Mouse (Mus musculus) left cerebral cortex, postnatal 4 days (tissue): ENCODE results near the gene Gm20388. TPM values are rescaled to one million over a fixed set of nuclear protein-coding genes. Genes with fewer than 3 reads are reported as not detected.
A peak's percentile ranks its signal among the peaks of the same experiment; 100 is the strongest.

Source experiments
- DNase-seq: peaks from one replicate; pipeline ENCODE4 v3.0.0-alpha.2; 2022
- intact Hi-C: fragments of 180-260 bp; cut with DNase I; formaldehyde crosslinking; loops from one replicate; pipeline ENCODE4 v1.15.1; 2025
- total RNA-seq, 2 experiments: library from RNA; stranded (reverse); gene quantifications; 2 replicates each; pipeline ENCODE4 v1.2.3; 2021

Gene Gm20388
- total RNA-seq, 2 experiments from 2014 or later, result 6.5 to 12.8 TPM

GRCm38 (mm10) chr8:121462092-121462491 lies 1551.5 kb downstream of the Gm20388 start:
- intact Hi-C loops, result no loop called here
- DNase-seq, result no peak

- intact Hi-C loops, result no loop called here
- DNase-seq, result peak; percentile 26
Observed at GRCm38 (mm10) chr8:121468083-121469071, 1557.7 kb downstream of the Gm20388 start.

DNA sequence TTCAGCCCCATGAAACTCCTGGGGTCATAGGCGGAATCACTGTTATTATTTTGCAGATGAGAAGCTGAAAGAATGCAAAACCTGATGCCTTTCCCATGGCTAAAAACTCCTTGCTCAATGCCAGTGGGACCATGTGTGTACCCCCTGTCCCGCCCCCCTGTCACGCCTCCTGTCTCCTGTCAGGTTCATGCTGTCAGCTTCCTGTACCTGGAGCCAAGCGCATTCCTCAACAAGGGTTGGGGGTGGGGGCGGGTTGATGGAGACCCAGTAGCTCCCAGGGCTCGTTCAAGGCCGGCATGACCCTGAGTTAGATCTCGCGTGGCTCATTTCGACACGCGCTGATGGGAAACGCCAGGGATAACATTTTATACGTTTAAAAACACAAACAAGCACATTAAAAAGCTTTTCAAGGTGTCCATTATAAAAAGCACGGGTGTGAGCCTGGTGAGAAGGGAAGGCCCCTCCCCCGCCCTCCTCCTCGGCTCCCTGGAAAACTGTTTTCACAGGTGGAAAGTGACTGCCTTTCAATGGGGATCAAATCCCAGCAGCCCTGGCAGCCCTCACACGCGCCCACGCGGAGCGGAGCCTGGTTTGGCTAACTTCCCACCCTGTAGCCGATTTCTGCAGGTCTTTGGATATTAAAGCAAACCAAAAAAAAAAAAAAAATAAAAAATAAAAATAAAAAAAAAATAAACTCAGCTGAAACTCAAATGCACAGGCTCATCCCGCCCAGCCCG lies 1563.7 kb downstream of the Gm20388 start:
- intact Hi-C loops, result no loop called here

GRCm38 (mm10) chr8:121474898-121475284 lies 1564.2 kb downstream of the Gm20388 start:
- DNase-seq, result no peak
- intact Hi-C loops, result no loop called here

More for the DNA sequence above, 1563.7 kb downstream of the Gm20388 start:
- DNase-seq, result no peak

DNA sequence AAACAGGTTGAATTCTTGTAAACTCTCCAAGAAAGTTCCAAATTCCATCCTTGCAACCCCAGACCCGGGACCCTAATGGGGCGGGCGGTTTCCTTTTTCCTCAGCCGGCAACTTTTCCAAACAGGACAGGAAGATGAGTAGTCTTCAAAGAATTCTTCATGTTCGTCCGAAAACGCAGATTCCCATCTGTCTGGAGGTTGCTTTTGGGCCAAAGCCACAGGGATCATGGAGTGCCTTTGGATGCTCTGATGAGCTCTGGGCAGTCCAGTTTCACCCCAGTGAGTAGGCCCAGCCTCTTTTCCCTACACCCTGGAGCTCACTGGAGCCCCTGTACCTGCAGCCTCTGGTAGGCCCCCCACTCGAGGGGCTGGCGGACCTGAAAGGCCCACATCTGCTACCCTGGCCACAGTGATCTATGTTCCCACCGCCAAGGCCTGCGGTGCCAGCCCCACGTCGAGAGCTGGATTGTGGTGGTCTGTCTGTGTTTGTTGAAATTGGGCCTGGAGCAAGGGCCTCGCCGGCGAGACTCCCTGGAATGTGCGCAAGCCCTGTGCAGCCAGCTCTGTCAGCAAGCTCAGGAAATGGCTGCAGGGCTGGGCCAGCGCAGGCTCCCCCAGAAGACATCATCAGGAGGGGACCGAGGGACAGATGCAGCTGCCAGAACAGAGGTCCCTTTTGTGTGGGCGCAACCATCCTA lies 1567.4 kb downstream of the Gm20388 start:
- intact Hi-C loops, result no loop called here
- no peak for DNase-seq

DNA sequence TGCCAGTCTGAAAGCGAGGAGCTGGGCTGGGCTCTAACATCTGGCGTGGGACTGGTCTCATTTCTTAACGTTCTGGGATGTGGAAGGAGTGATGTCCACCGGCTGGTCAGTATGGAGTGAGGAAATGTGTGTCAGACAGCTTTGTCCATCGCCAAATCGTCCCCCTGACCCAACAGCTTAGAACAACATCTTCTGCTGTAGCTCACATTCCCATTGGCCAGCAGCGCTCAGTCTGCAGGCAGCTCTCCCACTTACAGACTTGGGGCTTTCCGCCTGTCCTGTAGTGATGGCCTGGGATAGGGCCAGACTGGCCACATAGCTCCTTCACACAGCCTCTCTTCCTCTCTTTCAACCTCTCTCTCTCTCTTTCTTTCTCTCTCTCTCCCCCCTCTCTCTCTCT lies 1568.5 kb downstream of the Gm20388 start:
- intact Hi-C loops, result no loop called here
- no peak for DNase-seq

- intact Hi-C loops, result no loop called here
- DNase-seq, result no peak
Observed at GRCm38 (mm10) chr8:121480411-121481031, 1569.9 kb downstream of the Gm20388 start.

GRCm38 (mm10) chr8:121484072-121484782 lies 1573.6 kb downstream of the Gm20388 start:
- intact Hi-C loops, result no loop called here
- DNase-seq, result no peak

DNA sequence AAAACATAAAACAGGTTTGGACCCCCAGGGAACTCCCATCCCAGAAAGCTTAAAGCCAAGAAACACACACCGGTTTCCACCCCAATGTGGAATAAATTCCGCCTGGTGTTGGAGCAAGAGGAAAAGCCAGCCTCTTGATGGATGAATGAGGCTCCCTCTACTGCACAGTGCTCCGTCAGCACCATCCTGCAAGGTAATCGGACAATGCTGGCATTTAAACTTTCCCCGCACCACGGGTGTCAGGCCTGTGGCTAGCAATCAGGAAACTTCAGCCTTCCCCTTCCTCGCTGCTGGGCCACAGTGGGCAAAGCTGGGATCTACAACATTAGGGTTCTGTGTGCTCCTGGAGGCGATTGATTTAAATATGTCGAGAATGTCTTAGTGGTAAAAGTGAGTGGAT lies 1581.0 kb downstream of the Gm20388 start:
- intact Hi-C loops, result no loop called here

GRCm38 (mm10) chr8:121497621-121498020 lies 1587.0 kb downstream of the Gm20388 start:
- DNase-seq, result no peak
- intact Hi-C loops, result no loop called here

More for the DNA sequence above, 1581.0 kb downstream of the Gm20388 start:
- no peak for DNase-seq

- peak; percentile 51 for DNase-seq
- intact Hi-C loops, result loop anchor here (2.0 to 10.0 kb wide), 3 partner anchors 117 to 399 kb away; partner anchors contain the start of gene Foxl1
Observed at GRCm38 (mm10) chr8:121511751-121512150, 1601.1 kb downstream of the Gm20388 start.

DNA sequence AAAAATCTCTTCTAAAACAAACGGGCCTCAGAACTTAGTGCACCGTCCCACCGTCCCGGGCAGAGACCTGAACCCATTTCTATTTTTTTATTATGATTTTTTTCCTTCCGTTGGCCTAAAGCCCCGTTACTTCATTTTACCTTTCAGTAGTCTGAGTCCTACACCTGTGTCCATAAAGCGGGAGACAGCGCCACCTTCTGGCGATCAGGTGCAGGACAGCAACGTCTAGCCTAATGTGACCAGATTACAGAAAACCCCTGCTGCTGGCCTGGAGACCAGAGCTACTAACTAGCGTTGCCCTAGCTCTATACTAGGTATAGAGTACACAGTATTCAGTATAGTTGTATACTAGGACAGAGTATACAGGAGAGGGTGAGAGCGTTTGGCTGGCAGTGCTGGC lies 1602.8 kb downstream of the Gm20388 start:
- DNase-seq, result peak; percentile 89
- intact Hi-C loops, result loop anchor here (2.0 to 10.0 kb wide), 3 partner anchors 119 to 401 kb away; partner anchors contain the start of gene Foxl1

DNA sequence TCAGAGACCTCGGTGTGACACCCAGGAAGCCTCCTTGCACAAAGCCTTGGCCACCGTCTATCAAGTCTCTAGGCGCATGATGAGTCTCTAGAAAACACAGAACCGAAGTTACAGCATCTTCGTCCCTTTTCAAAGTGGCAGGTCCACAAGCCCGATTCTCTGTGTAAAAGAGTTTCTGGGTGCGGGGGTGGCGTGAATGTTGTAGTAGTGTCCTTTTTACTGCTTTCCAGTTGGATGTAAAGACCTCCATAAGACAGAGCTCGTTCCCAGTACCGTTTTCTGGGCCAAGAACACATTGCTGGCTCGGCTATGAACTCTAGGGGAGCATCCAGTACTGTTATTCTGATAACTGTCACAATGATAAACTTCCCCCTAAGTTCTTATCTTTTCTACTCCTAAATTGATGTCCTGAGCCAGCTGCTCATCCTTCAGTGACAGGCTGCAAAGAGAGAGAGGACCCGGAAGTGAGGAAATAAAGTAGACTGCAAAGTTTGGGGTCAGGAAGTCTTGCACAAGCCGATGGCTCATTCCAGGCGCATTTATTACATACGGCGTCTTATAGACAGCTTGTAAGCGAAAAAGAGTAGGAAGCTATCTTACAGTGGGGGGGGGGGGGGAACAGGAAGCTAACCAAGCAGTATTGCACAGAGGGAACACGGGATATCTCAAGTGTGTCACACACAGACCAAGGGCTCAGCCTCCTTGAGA lies 1614.6 kb downstream of the Gm20388 start:
- no peak for DNase-seq
- intact Hi-C loops, result no loop called here

- no peak for DNase-seq
- intact Hi-C loops, result no loop called here
Observed at GRCm38 (mm10) chr8:121526811-121527550, 1616.3 kb downstream of the Gm20388 start.

DNA sequence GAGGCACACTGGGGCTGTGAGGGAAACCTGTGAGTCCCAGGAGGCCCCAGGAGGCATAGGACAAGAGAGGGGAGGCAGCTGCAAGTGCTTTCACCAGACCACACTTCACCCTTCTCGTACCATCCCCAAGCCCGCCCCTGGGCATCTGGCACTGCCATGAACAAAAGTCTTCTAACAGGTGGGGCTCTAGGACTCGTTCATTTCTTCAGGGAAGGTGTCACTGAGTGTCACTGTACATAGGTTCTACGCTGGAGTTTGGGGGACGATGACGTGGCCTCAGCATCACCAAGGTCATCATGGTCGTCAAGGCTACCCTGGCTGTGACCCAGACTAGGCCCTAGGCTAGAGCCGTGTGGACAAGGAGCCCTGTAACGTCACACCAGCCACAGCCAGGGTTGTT lies 1617.1 kb downstream of the Gm20388 start:
- DNase-seq, result no peak
- intact Hi-C loops, result no loop called here

DNA sequence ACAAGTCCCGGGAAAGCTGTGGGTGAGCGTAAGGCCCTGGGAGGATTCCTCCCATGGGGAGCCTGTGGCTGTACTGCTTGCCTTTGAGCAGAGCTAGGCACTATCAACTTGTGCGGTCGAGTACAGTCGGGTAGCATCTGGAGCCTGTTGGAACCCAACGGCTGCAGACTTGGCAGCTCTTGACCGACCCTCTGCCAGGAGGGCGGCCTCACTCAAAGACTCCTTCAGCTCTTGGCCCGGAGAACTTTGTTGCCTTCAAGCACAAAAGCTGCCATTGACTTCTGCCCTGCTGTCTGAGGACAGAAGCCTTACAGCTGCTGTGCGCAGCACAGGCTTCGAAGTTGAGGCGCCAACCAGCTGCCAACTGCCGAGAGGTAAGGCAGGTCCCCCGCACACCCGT lies 1618.1 kb downstream of the Gm20388 start:
- intact Hi-C loops, result no loop called here
- peak; percentile 41 for DNase-seq

GRCm38 (mm10) chr8:121530639-121531038 lies 1620.0 kb downstream of the Gm20388 start:
- intact Hi-C loops, result no loop called here
- DNase-seq, result no peak

GRCm38 (mm10) chr8:121532381-121532780 lies 1621.7 kb downstream of the Gm20388 start:
- intact Hi-C loops, result no loop called here
- DNase-seq, result peak; percentile 52
